In genomic region chr12:100639680-100640079, GRCm38 (mm10) we compare ENCODE assay signal across 8 mouse cellular contexts.
DNase-seq lines count a peak whose midpoint lies in the region.

No protein-coding gene starts in this region.

- H3K9me3 ChIP-seq in limb, embryonic 10.5 days (replicated peaks), result no peaks in the 10 kb centered on the region

- H3K36me3 ChIP-seq in limb, embryonic 10.5 days, result no peaks in the 10 kb centered on the region

- no peak overlapping the region; the same call in 1 of the 2 replicates for H3K27ac ChIP-seq in limb, embryonic 10.5 days

- DNase-seq in heart, adult 11 months, result peak; percentile 88
- no peak for DNase-seq in heart, postnatal 25 days (ENCODE audit: low spot score)
- DNase-seq in ES-CJ7 (ENCODE audit: low read depth, low spot score), result peak; percentile 49
- peak; percentile 9 for DNase-seq in embryo, embryonic 11.5 days (ENCODE audit: low read depth, low spot score)
- peak; percentile 62 for DNase-seq in heart, postnatal 4 days
- DNase-seq in limb, embryonic 10.5 days (ENCODE audit: low spot score), result peak; percentile 47
- DNase-seq in ovary, postnatal 36 days (ENCODE audit: low spot score), result peak; percentile 32
- DNase-seq in urinary bladder, postnatal 10 days (ENCODE audit: low spot score), result no peak

- H3K4me3 ChIP-seq in limb, embryonic 10.5 days, result no peak overlapping the region

- H3K4me1 ChIP-seq in limb, embryonic 10.5 days, result peaks cover 20% of the 10 kb centered on the region

- H3K27me3 ChIP-seq in limb, embryonic 10.5 days (ENCODE audit: low read depth, poor library complexity, severe bottlenecking), result no peaks in the 10 kb centered on the region

- intact Hi-C loops in heart, postnatal 25 days (cut with DNase I), result loop anchor here (5.0 kb wide), 2 partner anchors 83 to 203 kb away; no protein-coding TSS in a partner anchor

- 40% methylated on average over 7 of the region's 7 CpGs for WGBS in limb, embryonic 10.5 days

Comparison
In these comparisons a context has a peak if more than half of its experiments do, and no peak if none do; other contexts are left out.
1. DNase-seq: peak in heart, adult 11 months (single experiment), ES-CJ7 (single experiment), embryo, embryonic 11.5 days (single experiment), heart, postnatal 4 days (single experiment), limb, embryonic 10.5 days (single experiment) and ovary, postnatal 36 days (single experiment); none in heart, postnatal 25 days (single experiment) and urinary bladder, postnatal 10 days (single experiment).